Mouse (Mus musculus) kidney, adult 8-10 months (tissue): ENCODE results near the gene Agfg2.

Experiments used
- DNase-seq, 2 experiments: peaks; one replicate each; pipeline ENCODE4 v3.0.0; 2022

Gene Agfg2

GRCm38 (mm10) chr5:137682526-137682925 lies 2.0 kb downstream of the Agfg2 start:
- no peak for DNase-seq

GRCm38 (mm10) chr5:137679726-137680125 lies 4.8 kb downstream of the Agfg2 start:
- DNase-seq, result no peak

GRCm38 (mm10) chr5:137678736-137679135 lies 5.8 kb downstream of the Agfg2 start:
- peak; percentile 65 for DNase-seq

- no peak for DNase-seq
These were observed 6.7 kb downstream of the Agfg2 start for GRCm38 (mm10) chr5:137677859-137678258.

GRCm38 (mm10) chr5:137674786-137675185 lies 9.7 kb downstream of the Agfg2 start:
- peak; percentile 54 to 57 for DNase-seq

GRCm38 (mm10) chr5:137673015-137673414 lies 11.5 kb downstream of the Agfg2 start:
- no peak for DNase-seq

GRCm38 (mm10) chr5:137672361-137672760 lies 12.2 kb downstream of the Agfg2 start:
- no peak for DNase-seq

- peak; percentile 92 for DNase-seq
These were observed 12.9 kb downstream of the Agfg2 start for GRCm38 (mm10) chr5:137671443-137672240.

GRCm38 (mm10) chr5:137670240-137670639 lies 14.3 kb downstream of the Agfg2 start:
- DNase-seq, result no peak

- DNase-seq, result no peak
These were observed 15.6 kb downstream of the Agfg2 start for GRCm38 (mm10) chr5:137668971-137669370.

- DNase-seq, result no peak
These were observed 21.5 kb downstream of the Agfg2 start for GRCm38 (mm10) chr5:137663057-137663456.

- DNase-seq, result no peak
These were observed 24.4 kb downstream of the Agfg2 start for GRCm38 (mm10) chr5:137660064-137660688.

GRCm38 (mm10) chr5:137656977-137657376 lies 27.5 kb downstream of the Agfg2 start:
- peak; percentile 80 to 87 for DNase-seq

GRCm38 (mm10) chr5:137654746-137655145 lies 29.8 kb downstream of the Agfg2 start:
- DNase-seq, result no peak

- DNase-seq, result no peak
These were observed 31.2 kb downstream of the Agfg2 start for GRCm38 (mm10) chr5:137653366-137653765.

GRCm38 (mm10) chr5:137652474-137652873 lies 32.1 kb downstream of the Agfg2 start:
- DNase-seq, result peak; percentile 57 to 73

- no peak for DNase-seq
These were observed 34.6 kb downstream of the Agfg2 start for GRCm38 (mm10) chr5:137649669-137650571.

GRCm38 (mm10) chr5:137649251-137649650 lies 35.3 kb downstream of the Agfg2 start:
- DNase-seq, result no peak

- no peak for DNase-seq
These were observed 36.5 kb downstream of the Agfg2 start for GRCm38 (mm10) chr5:137647827-137648601.

GRCm38 (mm10) chr5:137645652-137646091 lies 38.9 kb downstream of the Agfg2 start, which contains the start of gene Irs3:
Irs3 (minus strand) TSS chr5:137645714.
- DNase-seq, result peak; percentile 27 to 55

- no peak for DNase-seq
These were observed 39.4 kb downstream of the Agfg2 start for GRCm38 (mm10) chr5:137645091-137645651.

GRCm38 (mm10) chr5:137644484-137644883 lies 40.0 kb downstream of the Agfg2 start:
- DNase-seq, result no peak
